Mouse (Mus musculus) right cerebral cortex, postnatal 36 days (tissue): ENCODE data around the gene Echdc3.

Experiments
- DNase-seq, 2 experiments: peaks; one replicate each; pipeline ENCODE4 v3.0.0; 2022; ENCODE audit warnings: low spot score in 2 of 2, mixed read lengths in 1 of 2

Echdc3 gene

GRCm38 (mm10) chr2:6226361-6227058, 13.7 kb upstream of the Echdc3 start:
- peak in 1 of 2 experiments; percentile 8 for DNase-seq

- peak; percentile 59 to 66 for DNase-seq
These were observed 7.4 kb upstream of the Echdc3 start for GRCm38 (mm10) chr2:6220141-6220805.

- no peak for DNase-seq
These were observed 508 bp downstream of the Echdc3 start for GRCm38 (mm10) chr2:6212327-6212723.

- no peak for DNase-seq
These were observed 2.0 kb downstream of the Echdc3 start for GRCm38 (mm10) chr2:6210840-6211239.

- DNase-seq: no peak
These were observed 3.1 kb downstream of the Echdc3 start for GRCm38 (mm10) chr2:6209746-6210145.

- DNase-seq: peak; percentile 33 to 43
These were observed 3.7 kb downstream of the Echdc3 start for GRCm38 (mm10) chr2:6209116-6209515.

- DNase-seq: no peak
These were observed 5.1 kb downstream of the Echdc3 start for GRCm38 (mm10) chr2:6207736-6208135.

- no peak for DNase-seq
These were observed 16.4 kb downstream of the Echdc3 start for GRCm38 (mm10) chr2:6196363-6196973.

- no peak for DNase-seq
These were observed 17.2 kb downstream of the Echdc3 start for GRCm38 (mm10) chr2:6195468-6196239.

- no peak for DNase-seq
These were observed 18.3 kb downstream of the Echdc3 start for GRCm38 (mm10) chr2:6194497-6194896.

- no peak for DNase-seq
These were observed 19.3 kb downstream of the Echdc3 start for GRCm38 (mm10) chr2:6193591-6193973.

GRCm38 (mm10) chr2:6192820-6193590, 19.8 kb downstream of the Echdc3 start:
- peak; percentile 43 to 50 for DNase-seq

- DNase-seq: no peak
These were observed 22.8 kb downstream of the Echdc3 start for GRCm38 (mm10) chr2:6190036-6190435.

GRCm38 (mm10) chr2:6189675-6189998, 23.2 kb downstream of the Echdc3 start:
- DNase-seq: no peak

GRCm38 (mm10) chr2:6188891-6189674, 23.8 kb downstream of the Echdc3 start:
- DNase-seq: no peak

- no peak for DNase-seq
These were observed 25.4 kb downstream of the Echdc3 start for GRCm38 (mm10) chr2:6187418-6187817.

GRCm38 (mm10) chr2:6186913-6187312, 25.9 kb downstream of the Echdc3 start:
- DNase-seq: no peak

- DNase-seq: no peak
These were observed 33.1 kb downstream of the Echdc3 start for GRCm38 (mm10) chr2:6179749-6180117.

- DNase-seq: no peak
These were observed 33.7 kb downstream of the Echdc3 start for GRCm38 (mm10) chr2:6178901-6179748.

GRCm38 (mm10) chr2:6173013-6173412, 39.8 kb downstream of the Echdc3 start:
- DNase-seq: no peak
